Mouse (Mus musculus) stomach, embryonic 16.5 days (tissue): Measurements from ENCODE around the gene Nr5a2. TPM values are rescaled to one million over a fixed set of nuclear protein-coding genes. Genes with fewer than 3 reads are reported as not detected.
A peak's percentile ranks its signal among the peaks of the same experiment; 100 is the strongest.

Experiments used
- ATAC-seq: fragments of 200-750 bp; cut with Nextera tagmentation; 2 replicates; pipeline ENCODE4 v1.8.0; 2017; ENCODE audit warnings: moderate number of reproducible peaks, moderate TSS enrichment; ENCODE audit not compliant: insufficient read depth, low FRiP score
- H3K27ac ChIP-seq: fragments of 300-500 bp; sonication (generic); 2 replicates; pipeline ENCODE4 v1.5.1; 2014; ENCODE audit warnings: low read length
- H3K27me3 ChIP-seq: fragments of 300-500 bp; sonication (generic); 2 replicates; pipeline ENCODE4 v1.6.1; 2014; ENCODE audit warnings: low read length, control low read depth, mixed read lengths; ENCODE audit not compliant: control insufficient read depth, insufficient read depth
- H3K36me3 ChIP-seq: fragments of 300-500 bp; sonication (generic); 2 replicates; pipeline ENCODE4 v1.6.1; 2014; ENCODE audit warnings: low read length; ENCODE audit not compliant: control insufficient read depth, insufficient read depth
- H3K4me1 ChIP-seq: fragments of 300-500 bp; sonication (generic); 2 replicates; pipeline ENCODE4 v1.6.1; 2014; ENCODE audit warnings: low read length, control low read depth, mixed read lengths; ENCODE audit not compliant: control insufficient read depth, insufficient read depth
- H3K4me2 ChIP-seq: fragments of 300-500 bp; sonication (generic); 2 replicates; pipeline ENCODE4 v1.6.1; 2014; ENCODE audit warnings: low read depth, low read length, mixed read lengths
- H3K4me3 ChIP-seq: fragments of 300-500 bp; sonication (generic); replicated peaks from 2 replicates; pipeline ENCODE4 v1.5.1; 2014; ENCODE audit warnings: mild to moderate bottlenecking, low read length
- H3K9ac ChIP-seq: fragments of 300-500 bp; sonication (generic); 2 replicates; pipeline ENCODE4 v1.6.1; 2014; ENCODE audit warnings: low read length
- H3K9me3 ChIP-seq: fragments of 300-500 bp; sonication (generic); replicated peaks from 2 replicates; pipeline ENCODE4 v1.6.1; 2016; ENCODE audit warnings: low read length, control low read depth; ENCODE audit not compliant: control insufficient read depth
- WGBS: fragments of 180-500 bp; shearing (Covaris S2); extraction: QIAGEN DNeasy Blood & Tissue Kit; methylation state at CpG from one replicate; pipeline ENCODE4 v1.1.7; 2014; 5-methylcytosine and 5-hydroxymethylcytosine counted together
- polyA plus RNA-seq: library from polyadenylated mRNA; unstranded; fragments of >200 nt; fragmentation: Nextera tagmentation; extraction: Ambion mirVana; gene quantifications from 2 replicates; pipeline ENCODE4 v1.2.1, GENCODE M21; 2015

Gene Nr5a2
- polyA plus RNA-seq, 1 experiment from 2014 or later, result 4.1 TPM

DNA sequence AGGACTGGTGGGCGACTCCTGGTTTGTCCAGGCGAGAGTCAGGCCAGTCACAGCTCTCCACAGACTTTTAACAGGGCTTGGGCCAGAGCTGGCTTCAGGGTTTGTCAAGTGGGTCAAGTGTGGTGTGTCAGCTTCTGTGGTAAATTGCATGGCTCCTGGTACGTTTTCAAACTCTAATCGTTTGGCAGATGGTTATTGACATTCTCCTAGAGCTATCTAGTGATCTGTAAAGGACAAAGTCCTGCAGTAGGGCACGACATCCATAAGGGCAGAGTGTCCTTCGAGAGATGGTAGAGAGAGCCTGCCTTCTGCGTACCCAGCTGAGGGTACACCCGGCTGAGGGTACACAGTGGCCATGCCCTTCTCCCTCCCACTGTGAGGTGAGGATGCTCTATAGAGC is 10.7 kb upstream of the Nr5a2 start:
- no peak for ATAC-seq
- 73% methylated on average over 8 of the region's 8 CpGs for WGBS
- H3K27me3 ChIP-seq, result no peaks in the 10 kb centered on the region
- H3K27ac ChIP-seq, result no peak overlapping the region
- no peak overlapping the region for H3K4me2 ChIP-seq
- no peaks in the 10 kb centered on the region for H3K36me3 ChIP-seq
- no peak overlapping the region for H3K9ac ChIP-seq
- no peaks in the 10 kb centered on the region; the same call in 1 of the 2 replicates for H3K4me1 ChIP-seq
- H3K4me3 ChIP-seq, result no peak overlapping the region
- no peaks in the 10 kb centered on the region for H3K9me3 ChIP-seq

- Histone ChIP-seq H3K4me1 (no peaks in the 10 kb centered on the region; the same call in 1 of the 2 replicates), H3K27me3 (no peaks in the 10 kb centered on the region), H3K9me3 (no peaks in the 10 kb centered on the region), H3K36me3 (no peaks in the 10 kb centered on the region), H3K27ac (no peak overlapping the region), H3K9ac (no peak overlapping the region), H3K4me3 (no peak overlapping the region), H3K4me2 (no peak overlapping the region)
- WGBS, result 50% methylated on average over 12 of the region's 12 CpGs
- no peak for ATAC-seq
These were observed 6.6 kb upstream of the Nr5a2 start for GRCm38 (mm10) chr1:136966728-136967386.

DNA sequence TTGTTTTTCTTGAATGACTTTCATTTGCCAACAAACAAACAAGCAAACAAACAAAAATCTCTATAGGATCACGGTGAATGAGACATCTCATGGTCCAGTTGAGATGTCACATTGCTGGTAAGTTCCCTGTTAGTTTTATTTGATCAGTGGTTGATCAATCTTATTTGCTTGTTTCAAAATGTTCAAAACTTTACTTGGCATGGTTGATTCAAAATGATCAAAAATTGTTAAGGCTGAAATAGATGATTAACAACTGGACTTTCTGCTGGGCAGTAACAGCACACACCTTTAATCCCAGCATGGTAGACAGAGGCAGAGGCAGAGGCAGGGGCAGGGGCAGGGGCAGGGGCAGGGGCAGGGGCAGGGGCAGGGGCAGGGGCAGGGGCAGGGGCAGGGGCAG is 757 bp downstream of the Nr5a2 start:
- Histone ChIP-seq H3K4me2 (no peak overlapping the region), H3K9me3 (no peaks in the 10 kb centered on the region), H3K9ac (no peak overlapping the region; the same call in 1 of the 2 replicates), H3K27ac (no peak overlapping the region), H3K4me3 (peak overlapping the region; percentile 21; the same call in 1 of the 2 replicates), H3K27me3 (peaks cover 13% of the 10 kb centered on the region), H3K36me3 (no peaks in the 10 kb centered on the region), H3K4me1 (no peaks in the 10 kb centered on the region)
- ATAC-seq, result no peak
- 69% methylated on average over 1 of the region's 1 CpGs for WGBS

- Histone ChIP-seq H3K36me3 (no peaks in the 10 kb centered on the region), H3K27me3 (peaks cover 20% of the 10 kb centered on the region), H3K9me3 (no peaks in the 10 kb centered on the region), H3K4me3 (no peak overlapping the region; the same call in 1 of the 2 replicates), H3K4me2 (peak overlapping the region; percentile 33; the same call in 1 of the 2 replicates), H3K4me1 (no peaks in the 10 kb centered on the region), H3K9ac (no peak overlapping the region), H3K27ac (no peak overlapping the region)
- WGBS, result 13% methylated on average over 9 of the region's 9 CpGs
- no peak for ATAC-seq
These were observed 1.6 kb downstream of the Nr5a2 start for GRCm38 (mm10) chr1:136958666-136959065.

DNA sequence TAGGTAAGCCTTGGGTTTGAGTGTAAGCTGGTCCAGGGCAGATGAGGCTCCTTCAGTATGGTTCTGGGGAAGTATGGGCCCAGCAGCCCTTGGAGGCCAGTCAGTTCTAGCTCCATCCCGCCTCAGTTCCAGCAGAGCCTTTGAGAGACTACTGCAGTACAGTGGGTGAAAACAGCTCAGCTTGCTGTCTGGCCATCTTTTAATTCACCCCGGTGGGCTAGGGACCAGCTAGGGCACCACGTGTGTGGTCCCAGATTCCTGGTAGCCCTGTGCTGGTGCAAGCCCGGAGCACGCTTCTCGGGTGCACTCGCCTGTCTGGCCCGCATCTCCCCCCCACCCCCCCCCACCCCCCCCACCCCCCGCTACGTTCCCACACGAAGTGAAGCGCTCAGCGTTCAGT is 2.1 kb downstream of the Nr5a2 start:
- Histone ChIP-seq H3K36me3 (no peaks in the 10 kb centered on the region), H3K9ac (0 out of 2 replicates have a peak overlapping the region, but pooled peaks have one; percentile 17), H3K4me2 (peak overlapping the region; percentile 33), H3K27me3 (peaks cover 24% of the 10 kb centered on the region), H3K9me3 (no peaks in the 10 kb centered on the region), H3K4me1 (no peaks in the 10 kb centered on the region), H3K4me3 (peak overlapping the region; percentile 21), H3K27ac (0 out of 2 replicates have a peak overlapping the region, but pooled peaks have one; percentile 26)
- 4% methylated on average over 12 of the region's 13 CpGs for WGBS
- no peak for ATAC-seq

DNA sequence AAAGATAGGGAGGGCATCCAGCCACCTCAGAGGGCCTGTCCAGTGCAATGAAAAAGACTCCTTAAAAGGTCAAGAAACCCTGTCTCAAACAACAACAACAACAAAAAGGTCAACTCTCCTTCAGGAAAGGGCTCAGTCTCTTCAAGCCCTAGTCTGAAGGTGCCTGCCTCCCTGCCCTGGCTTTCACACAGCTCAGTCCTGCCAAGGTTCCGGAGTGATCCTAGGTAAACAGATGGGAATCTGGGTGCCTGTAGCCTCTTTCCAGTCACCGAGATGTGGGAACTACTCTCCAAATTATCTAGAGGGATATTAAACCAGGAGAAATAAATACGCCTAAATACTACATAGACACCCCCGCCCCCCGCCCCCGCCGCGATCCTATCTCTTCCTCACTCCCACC is 2.6 kb downstream of the Nr5a2 start:
- Histone ChIP-seq H3K27ac (no peak overlapping the region), H3K9me3 (no peaks in the 10 kb centered on the region), H3K36me3 (no peaks in the 10 kb centered on the region), H3K9ac (0 out of 2 replicates have a peak overlapping the region, but pooled peaks have one; percentile 17), H3K4me3 (peak overlapping the region; percentile 21), H3K4me2 (peak overlapping the region; percentile 33; the same call in 1 of the 2 replicates), H3K27me3 (peaks cover 29% of the 10 kb centered on the region), H3K4me1 (peaks cover 4% of the 10 kb centered on the region; the same call in 1 of the 2 replicates)
- no peak for ATAC-seq
- 32% methylated on average over 8 of the region's 8 CpGs for WGBS

DNA sequence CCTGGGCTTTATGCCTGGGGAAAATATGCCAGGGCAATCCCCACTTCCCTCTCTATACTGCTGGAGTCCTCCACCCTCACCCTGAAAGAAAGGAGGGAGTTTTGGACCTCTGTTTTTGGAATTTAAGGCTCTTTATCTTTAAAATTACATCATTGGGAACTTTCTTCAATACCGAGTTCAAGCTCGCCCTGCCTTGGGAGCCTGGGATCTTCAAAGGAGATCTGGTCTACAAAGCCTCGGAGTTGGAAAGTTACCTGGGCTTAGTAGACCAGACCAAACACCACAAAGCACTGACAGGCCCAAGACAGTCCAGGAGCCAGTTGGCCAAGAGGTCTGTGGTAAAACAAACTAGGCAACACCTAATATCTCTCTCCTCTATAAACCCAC is 6.1 kb downstream of the Nr5a2 start:
- 51% methylated on average over 3 of the region's 3 CpGs for WGBS
- no peak overlapping the region for H3K9ac ChIP-seq
- no peaks in the 10 kb centered on the region for H3K36me3 ChIP-seq
- H3K4me3 ChIP-seq, result no peak overlapping the region
- no peaks in the 10 kb centered on the region for H3K9me3 ChIP-seq
- H3K27ac ChIP-seq, result no peak overlapping the region
- ATAC-seq, result no peak
- no peak overlapping the region for H3K4me2 ChIP-seq
- peaks cover 12% of the 10 kb centered on the region for H3K4me1 ChIP-seq
- peaks cover 47% of the 10 kb centered on the region for H3K27me3 ChIP-seq

DNA sequence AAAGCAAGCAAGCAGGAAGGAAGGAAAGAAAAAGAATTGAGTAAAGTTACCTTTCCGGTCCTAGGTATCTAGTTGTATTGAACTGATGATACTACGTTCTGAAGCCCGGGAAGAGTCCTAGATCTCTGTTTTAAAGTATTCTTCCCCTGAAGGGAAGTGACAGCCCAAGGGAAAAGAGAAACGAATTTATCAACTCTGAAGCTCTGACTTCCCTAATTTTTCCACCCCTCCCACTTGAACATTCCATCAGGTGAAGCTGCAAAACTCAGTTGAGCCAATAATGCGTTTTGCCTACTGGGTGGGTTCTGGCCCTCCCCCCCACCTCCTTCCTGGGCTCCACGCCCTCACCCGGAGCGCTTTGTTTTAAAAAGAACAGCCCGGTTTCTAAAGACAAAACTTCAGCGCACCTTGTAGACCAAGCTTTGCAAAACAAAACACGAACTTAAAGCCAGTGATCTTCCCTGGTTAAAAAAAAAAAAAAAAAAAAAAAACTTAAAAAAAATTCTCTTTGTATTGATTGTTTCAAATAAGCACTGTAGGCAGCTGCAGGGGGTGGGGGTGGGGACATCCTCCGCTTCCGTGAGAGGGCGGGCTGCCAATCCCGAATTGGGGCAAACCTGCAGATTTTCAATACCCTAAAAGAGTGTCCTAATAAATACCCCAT is 6.7 kb downstream of the Nr5a2 start:
- no peak overlapping the region for H3K9ac ChIP-seq
- no peaks in the 10 kb centered on the region for H3K36me3 ChIP-seq
- H3K4me2 ChIP-seq, result 0 out of 2 replicates have a peak overlapping the region, but pooled peaks have one; percentile 61
- H3K27ac ChIP-seq, result no peak overlapping the region
- no peaks in the 10 kb centered on the region for H3K9me3 ChIP-seq
- H3K27me3 ChIP-seq, result peaks cover 52% of the 10 kb centered on the region
- H3K4me1 ChIP-seq, result peaks cover 17% of the 10 kb centered on the region
- WGBS, result 7% methylated on average over 15 of the region's 15 CpGs
- ATAC-seq, result no peak
- no peak overlapping the region for H3K4me3 ChIP-seq

- under 1% methylated on average over 39 of the region's 39 CpGs for WGBS
- Histone ChIP-seq H3K9me3 (no peaks in the 10 kb centered on the region), H3K4me2 (peak overlapping the region; percentile 61), H3K4me1 (peaks cover 19% of the 10 kb centered on the region), H3K27me3 (peaks cover 55% of the 10 kb centered on the region), H3K4me3 (peak overlapping the region; percentile 36), H3K9ac (peak overlapping the region; percentile 36), H3K36me3 (no peaks in the 10 kb centered on the region), H3K27ac (no peak overlapping the region)
- no peak for ATAC-seq
These were observed 7.5 kb downstream of the Nr5a2 start for GRCm38 (mm10) chr1:136952609-136953311.
